Mouse (Mus musculus) ES-Bruce4 (cell line): ENCODE results near the gene Aste1. TPM values are rescaled to one million over a fixed set of nuclear protein-coding genes. Genes with fewer than 3 reads are reported as not detected.

Source experiments
- H3K27ac ChIP-seq: 2 replicates; pipeline ENCODE4 v1.5.1; 2012; ENCODE audit warnings: low read length, inconsistent platforms; ENCODE audit not compliant: insufficient read depth
- H3K27me3 ChIP-seq: 2 replicates; pipeline ENCODE4 v1.6.1; 2012; ENCODE audit warnings: mild to moderate bottlenecking, low read length, inconsistent platforms; ENCODE audit not compliant: control insufficient read depth, poor library complexity, insufficient read depth, severe bottlenecking
- H3K36me3 ChIP-seq: 2 replicates; pipeline ENCODE4 v1.6.1; 2012; ENCODE audit warnings: inconsistent platforms, mild to moderate bottlenecking, low read length, moderate library complexity; ENCODE audit not compliant: control insufficient read depth, poor library complexity, insufficient read depth, severe bottlenecking
- H3K4me1 ChIP-seq: one replicate; pipeline ENCODE4 v1.8.1; 2011; ENCODE audit warnings: low read length; ENCODE audit not compliant: control insufficient read depth, insufficient read depth
- H3K4me3 ChIP-seq: 2 replicates; pipeline ENCODE4 v1.5.1; 2011; ENCODE audit warnings: low read depth, mild to moderate bottlenecking, low read length
- H3K9ac ChIP-seq: 2 replicates; pipeline ENCODE4 v1.6.1; 2012; ENCODE audit warnings: low read depth, mild to moderate bottlenecking, inconsistent platforms; ENCODE audit not compliant: poor library complexity, severe bottlenecking
- H3K9me3 ChIP-seq: replicated peaks from 2 replicates; pipeline ENCODE4 v1.6.1; 2012; ENCODE audit warnings: mild to moderate bottlenecking, low read length, inconsistent platforms; ENCODE audit not compliant: control insufficient read depth, poor library complexity, insufficient read depth, severe bottlenecking
- CTCF ChIP-seq: IDR thresholded peaks from one replicate; pipeline ENCODE4 v1.8.1; 2011; ENCODE audit warnings: low read depth, low read length
- EP300 ChIP-seq: IDR thresholded peaks from 2 replicates; pipeline ENCODE4 v1.6.1; 2011; ENCODE audit warnings: low read depth, low read length; ENCODE audit not compliant: insufficient read depth
- POLR2A ChIP-seq: IDR thresholded peaks from one replicate; pipeline ENCODE4 v1.8.1; 2011; ENCODE audit warnings: low read length; ENCODE audit not compliant: insufficient read depth
- polyA plus RNA-seq: library from polyadenylated mRNA; stranded (reverse); fragments of >200 nt; gene quantifications from 2 replicates; pipeline ENCODE4 v1.2.4, GENCODE M21; 2011; ENCODE audit warnings: low read depth; ENCODE audit not compliant: missing spikeins, insufficient read depth, insufficient read length

Aste1 gene
- polyA plus RNA-seq, 1 experiment = 11.0 TPM

- Histone ChIP-seq H3K27me3 (no peaks in the 10 kb centered on the region), H3K27ac (no peak overlapping the region), H3K4me1 (no peaks in the 10 kb centered on the region), H3K9ac (no peak overlapping the region), H3K4me3 (no peak overlapping the region), H3K9me3 (no peaks in the 10 kb centered on the region), H3K36me3 (no peaks in the 10 kb centered on the region)
- TF ChIP-seq CTCF (no peak), EP300 (no peak), POLR2A (no peak)
Measured at GRCm38 (mm10) chr9:105387403-105387802, 7.8 kb upstream of the Aste1 start.

- H3K27ac ChIP-seq = no peak overlapping the region
- no peak for TF ChIP-seq POLR2A
- TF ChIP-seq EP300 = no peak
- TF ChIP-seq CTCF = no peak
- no peak overlapping the region for H3K9ac ChIP-seq
- H3K36me3 ChIP-seq = no peaks in the 10 kb centered on the region
- H3K4me3 ChIP-seq = no peak overlapping the region
- H3K4me1 ChIP-seq = no peaks in the 10 kb centered on the region
- no peaks in the 10 kb centered on the region for H3K9me3 ChIP-seq
- H3K27me3 ChIP-seq = no peaks in the 10 kb centered on the region
Measured at GRCm38 (mm10) chr9:105389289-105389688, 5.9 kb upstream of the Aste1 start.

- Histone ChIP-seq H3K9ac (no peak overlapping the region), H3K9me3 (no peaks in the 10 kb centered on the region), H3K4me3 (no peak overlapping the region), H3K36me3 (no peaks in the 10 kb centered on the region), H3K27ac (no peak overlapping the region), H3K4me1 (no peaks in the 10 kb centered on the region), H3K27me3 (no peaks in the 10 kb centered on the region)
- TF ChIP-seq EP300 = no peak
- TF ChIP-seq CTCF = no peak
- no peak for TF ChIP-seq POLR2A
Measured at GRCm38 (mm10) chr9:105390616-105391015, 4.6 kb upstream of the Aste1 start.

- H3K27me3 ChIP-seq = no peaks in the 10 kb centered on the region
- TF ChIP-seq EP300 (no peak), POLR2A (no peak)
- H3K27ac ChIP-seq = no peak overlapping the region
- no peaks in the 10 kb centered on the region for H3K4me1 ChIP-seq
- H3K9ac ChIP-seq = no peak overlapping the region
- H3K4me3 ChIP-seq = peak overlapping the region; percentile 30; the same call in 1 of the 2 replicates
- no peaks in the 10 kb centered on the region for H3K9me3 ChIP-seq
- peaks cover 21% of the 10 kb centered on the region for H3K36me3 ChIP-seq
Measured at GRCm38 (mm10) chr9:105394720-105395119, 472 bp upstream of the Aste1 start.

GRCm38 (mm10) chr9:105408549-105408948 lies 13.4 kb downstream of the Aste1 start:
- no peak for TF ChIP-seq CTCF
- no peak for TF ChIP-seq EP300
- TF ChIP-seq POLR2A = no peak
- Histone ChIP-seq H3K9ac (no peak overlapping the region), H3K27ac (no peak overlapping the region), H3K36me3 (peaks cover 9% of the 10 kb centered on the region), H3K27me3 (no peaks in the 10 kb centered on the region), H3K4me1 (no peaks in the 10 kb centered on the region), H3K9me3 (no peaks in the 10 kb centered on the region), H3K4me3 (no peak overlapping the region)

- Histone ChIP-seq H3K9ac (no peak overlapping the region), H3K4me3 (no peak overlapping the region), H3K4me1 (no peaks in the 10 kb centered on the region), H3K27ac (no peak overlapping the region), H3K36me3 (no peaks in the 10 kb centered on the region; the same call in 1 of the 2 replicates), H3K27me3 (no peaks in the 10 kb centered on the region), H3K9me3 (no peaks in the 10 kb centered on the region)
- TF ChIP-seq CTCF = no peak
- TF ChIP-seq POLR2A = no peak
- no peak for TF ChIP-seq EP300
Measured at GRCm38 (mm10) chr9:105459032-105459431, 63.8 kb downstream of the Aste1 start.
